Mouse (Mus musculus) MEL (cell line): ENCODE results near the gene Phyhipl. TPM values are rescaled to one million over a fixed set of nuclear protein-coding genes. Genes with fewer than 3 reads are reported as not detected.

Source experiments
- DNase-seq: peaks from one replicate; pipeline ENCODE4 v3.0.0; 2011; ENCODE audit warnings: low read depth, low spot score
- H3K27ac ChIP-seq: 2 replicates; pipeline ENCODE4 v1.5.1; 2012; ENCODE audit warnings: low read depth, mild to moderate bottlenecking, control low read depth, low read length, moderate library complexity; ENCODE audit not compliant: control insufficient read depth
- H3K27me3 ChIP-seq, 2 experiments: fragments of 150-350 bp in 1 of 2; sonication (generic) in 1 of 2; 2 replicates each; pipeline ENCODE4 v1.6.1; 2012; ENCODE audit warnings: low read length in 2 of 2, mild to moderate bottlenecking in 2 of 2, improper control_type of control experiment in 1 of 2, moderate library complexity in 1 of 2; ENCODE audit not compliant: insufficient read depth in 2 of 2, control insufficient read depth in 1 of 2
- H3K36me3 ChIP-seq, 2 experiments: 2 replicates each; pipeline ENCODE4 v1.6.1; 2012 to 2014; ENCODE audit warnings: low read length in 2 of 2, improper control_type of control experiment in 1 of 2, inconsistent platforms in 1 of 2, mild to moderate bottlenecking in 1 of 2; ENCODE audit not compliant: insufficient read depth in 2 of 2, control insufficient read depth in 1 of 2
- H3K4me1 ChIP-seq, 2 experiments: fragments of 150-350 bp in 1 of 2; sonication (generic) in 1 of 2; 2 replicates each; pipeline ENCODE4 v1.6.1; 2012; ENCODE audit warnings: low read length in 2 of 2, improper control_type of control experiment in 1 of 2, mild to moderate bottlenecking in 1 of 2; ENCODE audit not compliant: insufficient read depth in 2 of 2, control insufficient read depth in 1 of 2
- H3K4me3 ChIP-seq, 2 experiments: fragments of 150-350 bp in 1 of 2; sonication (generic) in 1 of 2; 2 replicates each; pipeline ENCODE4 v1.5.1; 2012; ENCODE audit warnings: low read depth in 2 of 2, low read length in 2 of 2, mild to moderate bottlenecking in 2 of 2, moderate library complexity in 2 of 2, control low read depth in 1 of 2, improper control_type of control experiment in 1 of 2; ENCODE audit not compliant: control insufficient read depth in 1 of 2, insufficient read depth in 1 of 2
- H3K79me2 ChIP-seq: 2 replicates; pipeline ENCODE4 v1.6.1; 2012; ENCODE audit warnings: mild to moderate bottlenecking, low read length, moderate library complexity; ENCODE audit not compliant: control insufficient read depth, poor library complexity, insufficient read depth
- H3K9ac ChIP-seq: 2 replicates; pipeline ENCODE4 v1.6.1; 2012; ENCODE audit warnings: low read depth, mild to moderate bottlenecking, control low read depth, low read length, moderate library complexity; ENCODE audit not compliant: control insufficient read depth, poor library complexity, severe bottlenecking
- H3K9me3 ChIP-seq: fragments of 150-350 bp; sonication (generic); replicated peaks from 2 replicates; pipeline ENCODE4 v1.6.1; 2012; ENCODE audit warnings: mild to moderate bottlenecking, low read length, improper control_type of control experiment, moderate library complexity; ENCODE audit not compliant: insufficient read depth
- CHD1 ChIP-seq: IDR thresholded peaks from 2 replicates; pipeline ENCODE4 v1.6.1; 2012; ENCODE audit warnings: low read depth, mild to moderate bottlenecking, inconsistent platforms, low read length, improper control_type of control experiment
- CTCF ChIP-seq, 3 experiments: IDR thresholded peaks in 2 of 3; conservative IDR thresholded peaks in 1 of 3; 2 replicates each; pipeline ENCODE4 v1.5.1; 2011 to 2012; ENCODE audit warnings: low read length in 3 of 3, low read depth in 2 of 3, mild to moderate bottlenecking in 2 of 3, improper control_type of control experiment in 1 of 3, inconsistent platforms in 1 of 3, mixed read lengths in 1 of 3, moderate library complexity in 1 of 3; ENCODE audit not compliant: control insufficient read depth in 1 of 3, insufficient read depth in 1 of 3, poor library complexity in 1 of 3, severe bottlenecking in 1 of 3
- EP300 ChIP-seq, 2 experiments: IDR thresholded peaks; 2 replicates each; pipeline ENCODE4 v1.6.1; 2011; ENCODE audit warnings: improper control_type of control experiment in 2 of 2, low read length in 2 of 2, low read depth in 1 of 2, mild to moderate bottlenecking in 1 of 2
- ETS1 ChIP-seq: IDR thresholded peaks from 2 replicates; pipeline ENCODE4 v1.6.1; 2012; ENCODE audit warnings: low read depth, mild to moderate bottlenecking, inconsistent platforms, low read length, improper control_type of control experiment, moderate library complexity
- GABPA ChIP-seq: IDR thresholded peaks from 2 replicates; pipeline ENCODE4 v1.6.1; 2012; ENCODE audit warnings: low read depth, mild to moderate bottlenecking, inconsistent platforms, low read length, improper control_type of control experiment, moderate library complexity
- HCFC1 ChIP-seq: IDR thresholded peaks from 2 replicates; pipeline ENCODE4 v1.6.1; 2012; ENCODE audit warnings: low read depth, mild to moderate bottlenecking, inconsistent platforms, low read length, improper control_type of control experiment, moderate library complexity
- KAT2A ChIP-seq: conservative IDR thresholded peaks from 2 replicates; pipeline ENCODE4 v1.6.1; 2012; ENCODE audit warnings: low read depth, low read length, improper control_type of control experiment, inconsistent platforms
- MAFK ChIP-seq: IDR thresholded peaks from 2 replicates; pipeline ENCODE4 v1.6.1; 2011; ENCODE audit warnings: low read depth, mild to moderate bottlenecking, low read length, improper control_type of control experiment, borderline replicate concordance
- MAX ChIP-seq: IDR thresholded peaks from 2 replicates; pipeline ENCODE4 v1.6.1; 2011; ENCODE audit warnings: low read length, improper control_type of control experiment
- MAZ ChIP-seq: IDR thresholded peaks from 2 replicates; pipeline ENCODE4 v1.6.1; 2012; ENCODE audit warnings: low read depth, mild to moderate bottlenecking, inconsistent platforms, low read length, improper control_type of control experiment
- MXI1 ChIP-seq: IDR thresholded peaks from 2 replicates; pipeline ENCODE4 v1.6.1; 2011; ENCODE audit warnings: mild to moderate bottlenecking, low read depth, low read length, improper control_type of control experiment
- MYC ChIP-seq: IDR thresholded peaks from 2 replicates; pipeline ENCODE4 v1.6.1; 2011; ENCODE audit warnings: low read depth, mild to moderate bottlenecking, low read length, improper control_type of control experiment, moderate library complexity
- NRF1 ChIP-seq: IDR thresholded peaks from 2 replicates; pipeline ENCODE4 v1.6.1; 2014; ENCODE audit warnings: low read depth, mild to moderate bottlenecking, inconsistent platforms, low read length, improper control_type of control experiment, moderate library complexity; ENCODE audit not compliant: poor library complexity, insufficient read depth, severe bottlenecking
- POLR2AphosphoS2 ChIP-seq: IDR thresholded peaks from 2 replicates; pipeline ENCODE4 v1.6.1; 2011; ENCODE audit warnings: low read length, improper control_type of control experiment
- POLR2AphosphoS5 ChIP-seq: IDR thresholded peaks from 2 replicates; pipeline ENCODE4 v1.6.1; 2012; ENCODE audit warnings: low read depth, borderline replicate concordance, mild to moderate bottlenecking, inconsistent platforms, low read length, moderate library complexity, mixed read lengths
- RAD21 ChIP-seq: IDR thresholded peaks from 2 replicates; pipeline ENCODE4 v1.6.1; 2011; ENCODE audit warnings: mild to moderate bottlenecking, low read depth, low read length, improper control_type of control experiment
- RCOR1 ChIP-seq: IDR thresholded peaks from 2 replicates; pipeline ENCODE4 v1.6.1; 2012; ENCODE audit warnings: low read depth, mild to moderate bottlenecking, inconsistent platforms, low read length, improper control_type of control experiment
- TAL1 ChIP-seq: IDR thresholded peaks from 2 replicates; pipeline ENCODE4 v1.6.1; 2012; ENCODE audit warnings: mild to moderate bottlenecking, inconsistent platforms, low read length, moderate library complexity, mixed read lengths
- TCF12 ChIP-seq: IDR thresholded peaks from 2 replicates; pipeline ENCODE4 v1.6.1; 2014; ENCODE audit warnings: low read depth, mild to moderate bottlenecking, inconsistent platforms, low read length, improper control_type of control experiment, moderate library complexity
- ZC3H11A ChIP-seq: IDR thresholded peaks from 2 replicates; pipeline ENCODE4 v1.6.1; 2012; ENCODE audit warnings: low read depth, mild to moderate bottlenecking, inconsistent platforms, low read length, improper control_type of control experiment
- ZNF384 ChIP-seq: IDR thresholded peaks from 2 replicates; pipeline ENCODE4 v1.6.1; 2012; ENCODE audit warnings: low read depth, mild to moderate bottlenecking, inconsistent platforms, low read length, improper control_type of control experiment
- polyA plus RNA-seq, 2 experiments: library from polyadenylated mRNA; stranded (reverse) in 1 of 2; unstranded in 1 of 2; fragments of >175 nt in 1 of 2; fragments of >200 nt in 1 of 2; gene quantifications; 2 replicates each; pipeline versions ENCODE4 v1.2.1 to v1.2.4; 2012; ENCODE audit warnings: low replicate concordance in 2 of 2, low read depth in 1 of 2; ENCODE audit not compliant: insufficient read length in 2 of 2, insufficient read depth in 1 of 2, missing spikeins in 1 of 2
- total RNA-seq: library from RNA; depleted of rRNA; stranded (reverse); fragments of 300-350 nt; gene quantifications from 2 replicates; pipeline ENCODE4 v1.2.3, GENCODE M21; 2012

Gene Phyhipl
- total and polyA plus RNA-seq, 3 experiments = not detected

- TF ChIP-seq CTCF (IDR thresholded peaks at IDR 0.05 in 2 of 3, conservative IDR thresholded peaks at IDR 0.05 in 1 of 3; ENCODE audit: control insufficient read depth in 1 of 3, insufficient read depth in 1 of 3, low read depth in 2 of 3, low read length in 3 of 3, poor library complexity in 1 of 3, severe bottlenecking in 1 of 3) (no peak), POLR2AphosphoS5 (no peak)
Observed at GRCm38 (mm10) chr10:70520143-70521131, 135.3 kb downstream of the Phyhipl start (continued).

GRCm38 (mm10) chr10:70519640-70520099, 136.1 kb downstream of the Phyhipl start:
- no peak overlapping the region for H3K4me3 ChIP-seq
- no peaks in the 10 kb centered on the region for H3K4me1 ChIP-seq

GRCm38 (mm10) chr10:70516661-70517060, 139.1 kb downstream of the Phyhipl start:
- no peaks in the 10 kb centered on the region for H3K36me3 ChIP-seq
- no peaks in the 10 kb centered on the region for H3K27me3 ChIP-seq
- H3K79me2 ChIP-seq = no peaks in the 10 kb centered on the region
- TF ChIP-seq ETS1 (no peak), MYC (no peak), ZNF384 (no peak), NRF1 (no peak), MAZ (no peak), KAT2A (no peak), CHD1 (no peak), TCF12 (no peak), MAX (no peak), POLR2AphosphoS2 (no peak)
- TF ChIP-seq, all 39 proteins: peak for 0
- no peaks in the 10 kb centered on the region for H3K4me1 ChIP-seq
- no peak for DNase-seq
- no peak overlapping the region for H3K9ac ChIP-seq
- no peak overlapping the region for H3K27ac ChIP-seq
- no peak overlapping the region for H3K4me3 ChIP-seq
- no peaks in the 10 kb centered on the region for H3K9me3 ChIP-seq

More at GRCm38 (mm10) chr10:70519640-70520099, 136.1 kb downstream of the Phyhipl start:
- no peak overlapping the region for H3K27ac ChIP-seq
- H3K9me3 ChIP-seq = no peaks in the 10 kb centered on the region
- no peak for DNase-seq
- no peak overlapping the region for H3K9ac ChIP-seq
- H3K79me2 ChIP-seq = no peaks in the 10 kb centered on the region
- H3K36me3 ChIP-seq = no peaks in the 10 kb centered on the region
- TF ChIP-seq MXI1 (no peak), MAFK (no peak), ZC3H11A (no peak), TAL1 (no peak), GABPA (no peak), RAD21 (no peak), HCFC1 (no peak), KAT2A (no peak), TCF12 (no peak), MAX (no peak), EP300 (IDR thresholded peaks at IDR 0.05; ENCODE audit: low read depth in 1 of 2, low read length in 2 of 2) (no peak), RCOR1 (no peak)
- no peaks in the 10 kb centered on the region for H3K27me3 ChIP-seq
